Mouse (Mus musculus) small intestine, adult 2 months (tissue): ENCODE data around the gene Decr2. TPM values are rescaled to one million over a fixed set of nuclear protein-coding genes. Genes with fewer than 3 reads are reported as not detected.

Experiments
- H3K27ac ChIP-seq: fragments of 200-500 bp; 2 replicates; pipeline ENCODE4 v1.5.1; 2012; ENCODE audit warnings: low read depth, low read length, control low read depth, inconsistent platforms; ENCODE audit not compliant: insufficient read depth
- H3K27me3 ChIP-seq: fragments of 200-500 bp; 2 replicates; pipeline ENCODE4 v1.6.1; 2012; ENCODE audit warnings: mild to moderate bottlenecking, moderate library complexity, low read length, inconsistent platforms; ENCODE audit not compliant: control insufficient read depth, insufficient read depth
- H3K36me3 ChIP-seq: fragments of 200-500 bp; 2 replicates; pipeline ENCODE4 v1.6.1; 2012; ENCODE audit warnings: mild to moderate bottlenecking, low read length, control low read depth, inconsistent platforms; ENCODE audit not compliant: control insufficient read depth, insufficient read depth
- H3K4me1 ChIP-seq: fragments of 200-500 bp; 2 replicates; pipeline ENCODE4 v1.6.1; 2012; ENCODE audit warnings: low read length, inconsistent platforms, mixed read lengths; ENCODE audit not compliant: control insufficient read depth, insufficient read depth, insufficient read length
- H3K4me3 ChIP-seq: fragments of 200-500 bp; 2 replicates; pipeline ENCODE4 v1.5.1; 2012; ENCODE audit warnings: low read depth, mild to moderate bottlenecking, control low read depth, inconsistent platforms, low read length, moderate library complexity
- CTCF ChIP-seq: fragments of 200-500 bp; IDR thresholded peaks from 2 replicates; pipeline ENCODE4 v1.5.1; 2012; ENCODE audit warnings: low read depth, mild to moderate bottlenecking, control low read depth, inconsistent platforms, low read length, moderate library complexity, mixed read lengths; ENCODE audit not compliant: insufficient replicate concordance, insufficient read length; ENCODE audit errors: extremely low read depth
- POLR2A ChIP-seq: fragments of 200-500 bp; IDR thresholded peaks from 2 replicates; pipeline ENCODE4 v1.6.1; 2012; ENCODE audit warnings: low read depth, mild to moderate bottlenecking, control low read depth, inconsistent platforms, low read length, moderate library complexity
- WGBS: fragments of 180-500 bp; shearing (Covaris S2); methylation state at CpG from one replicate; pipeline ENCODE4 v1.1.7; 2018; 5-methylcytosine and 5-hydroxymethylcytosine counted together
- polyA plus RNA-seq: library from polyadenylated mRNA; depleted of rRNA; stranded (reverse); fragments of >200 nt; gene quantifications from 2 replicates; pipeline ENCODE4 v1.2.3, GENCODE M21; 2012

The Decr2 gene
- polyA plus RNA-seq, 1 experiment, result 14.5 TPM

DNA sequence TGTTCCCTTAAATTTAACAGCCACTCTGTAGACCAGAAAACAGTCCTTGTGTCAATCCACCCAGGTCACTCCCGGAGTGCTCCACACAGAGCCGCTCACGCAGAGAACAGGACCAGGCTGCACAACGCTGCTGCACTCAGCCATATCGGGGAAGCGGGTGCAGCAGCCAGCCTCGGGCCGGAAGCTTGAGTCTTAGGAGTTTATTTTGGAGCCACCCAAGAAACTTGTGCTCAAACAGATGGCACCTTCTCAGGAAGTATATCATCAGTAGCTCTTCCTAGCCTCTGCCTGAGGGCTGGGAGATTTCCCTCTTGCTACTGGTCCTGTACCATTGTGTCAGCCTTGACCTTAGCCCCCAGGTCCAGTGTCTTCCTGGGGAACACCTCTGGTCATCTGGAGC lies 32.9 kb downstream of the Decr2 start:
- WGBS, result 89% methylated on average over 8 of the region's 8 CpGs

DNA sequence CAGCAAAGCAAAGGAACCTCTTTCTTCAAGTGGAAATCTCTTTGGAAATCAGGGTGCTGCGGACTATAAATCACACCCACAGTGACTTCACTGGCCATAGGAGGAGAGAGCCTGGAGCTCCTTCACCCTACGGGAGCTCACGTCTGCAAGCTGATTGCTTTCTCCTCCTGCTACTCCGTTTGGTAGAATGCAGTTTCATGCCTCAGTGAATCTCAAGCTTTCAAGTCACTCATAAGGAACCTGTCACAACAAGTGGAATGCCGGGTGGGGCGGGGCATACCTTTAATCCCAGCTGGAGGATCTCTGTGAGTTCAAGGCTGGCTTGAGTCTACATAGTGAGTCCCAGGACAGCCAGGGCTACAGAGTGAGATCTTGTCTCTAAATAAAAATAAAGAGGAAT lies 35.0 kb downstream of the Decr2 start:
- Histone ChIP-seq H3K27ac (no peak overlapping the region), H3K27me3 (no peaks in the 10 kb centered on the region), H3K36me3 (no peaks in the 10 kb centered on the region; the same call in 1 of the 2 replicates), H3K4me1 (peaks cover 5% of the 10 kb centered on the region; the same call in 1 of the 2 replicates), H3K4me3 (no peak overlapping the region)
- WGBS, result 89% methylated on average over 6 of the region's 6 CpGs
- no peak for TF ChIP-seq CTCF

More for the DNA sequence above, 32.9 kb downstream of the Decr2 start:
- Histone ChIP-seq H3K4me3 (no peak overlapping the region), H3K27ac (no peak overlapping the region), H3K36me3 (no peaks in the 10 kb centered on the region; the same call in 1 of the 2 replicates), H3K27me3 (no peaks in the 10 kb centered on the region), H3K4me1 (peaks cover 1% of the 10 kb centered on the region; the same call in 1 of the 2 replicates)
- TF ChIP-seq CTCF (no peak), POLR2A (no peak)

DNA sequence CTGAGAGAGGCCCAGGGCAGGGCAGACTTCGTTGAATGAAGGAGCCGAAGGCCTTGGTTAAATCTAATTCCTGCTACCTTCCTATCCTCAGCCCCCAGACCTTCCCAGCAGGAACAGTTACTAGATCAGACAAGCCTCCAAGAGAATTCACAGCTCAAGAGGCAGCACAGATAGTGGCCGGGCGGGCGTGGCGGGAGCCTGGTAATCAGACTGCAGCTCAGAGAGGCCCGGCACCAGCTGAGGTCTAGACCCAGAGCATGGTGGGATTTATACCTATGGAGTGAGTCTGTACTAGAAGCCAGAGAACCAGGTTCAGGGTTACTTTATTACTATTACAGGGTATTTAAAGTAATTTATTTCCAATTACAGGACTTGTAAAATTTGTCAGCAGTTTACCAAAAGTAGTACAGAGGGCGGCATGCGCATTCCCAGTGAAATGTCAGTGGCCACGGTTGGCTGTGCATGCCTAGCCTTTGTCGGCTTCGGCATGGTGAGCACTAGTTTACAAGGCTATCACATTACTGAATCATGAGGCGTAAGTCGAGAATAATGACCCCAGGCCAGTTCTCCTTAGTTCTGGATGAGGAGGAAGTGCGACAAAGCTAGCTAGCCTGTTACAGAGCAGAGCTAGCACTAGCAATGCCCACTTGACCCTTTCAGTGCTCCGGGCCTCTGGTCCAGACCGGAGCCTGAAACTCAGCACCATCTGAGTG lies 35.8 kb downstream of the Decr2 start:
- no peak overlapping the region for H3K4me3 ChIP-seq
- H3K4me1 ChIP-seq, result peaks cover 5% of the 10 kb centered on the region; the same call in 1 of the 2 replicates
- H3K27ac ChIP-seq, result no peak overlapping the region
- no peaks in the 10 kb centered on the region for H3K27me3 ChIP-seq
- no peak for TF ChIP-seq CTCF
- no peak for TF ChIP-seq POLR2A
- WGBS, result 74% methylated on average over 17 of the region's 17 CpGs
- no peaks in the 10 kb centered on the region; the same call in 1 of the 2 replicates for H3K36me3 ChIP-seq

DNA sequence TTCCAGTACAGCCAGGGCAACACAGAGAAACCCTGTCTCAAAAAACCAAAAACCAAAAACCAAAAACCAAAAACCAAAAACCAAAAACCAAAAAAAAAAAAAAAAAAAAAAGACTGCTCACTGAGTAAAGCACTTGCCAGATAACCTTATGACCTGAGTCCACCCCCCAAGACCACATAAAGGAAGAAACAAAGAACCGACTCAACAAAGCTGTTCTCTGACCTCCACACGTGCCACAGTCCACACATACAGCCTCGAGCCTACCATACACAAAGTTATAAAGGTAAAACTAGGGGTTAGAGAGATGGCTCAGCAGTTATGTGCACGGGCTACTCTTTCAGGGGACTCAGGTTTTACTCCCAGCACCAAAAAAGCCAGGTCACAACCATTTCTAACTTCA lies 37.4 kb downstream of the Decr2 start:
- no peak for TF ChIP-seq POLR2A
- no peak for TF ChIP-seq CTCF
- WGBS, result 85% methylated on average over 4 of the region's 4 CpGs
- Histone ChIP-seq H3K27ac (no peak overlapping the region), H3K27me3 (no peaks in the 10 kb centered on the region), H3K4me3 (no peak overlapping the region), H3K36me3 (no peaks in the 10 kb centered on the region), H3K4me1 (peaks cover 5% of the 10 kb centered on the region; the same call in 1 of the 2 replicates)

DNA sequence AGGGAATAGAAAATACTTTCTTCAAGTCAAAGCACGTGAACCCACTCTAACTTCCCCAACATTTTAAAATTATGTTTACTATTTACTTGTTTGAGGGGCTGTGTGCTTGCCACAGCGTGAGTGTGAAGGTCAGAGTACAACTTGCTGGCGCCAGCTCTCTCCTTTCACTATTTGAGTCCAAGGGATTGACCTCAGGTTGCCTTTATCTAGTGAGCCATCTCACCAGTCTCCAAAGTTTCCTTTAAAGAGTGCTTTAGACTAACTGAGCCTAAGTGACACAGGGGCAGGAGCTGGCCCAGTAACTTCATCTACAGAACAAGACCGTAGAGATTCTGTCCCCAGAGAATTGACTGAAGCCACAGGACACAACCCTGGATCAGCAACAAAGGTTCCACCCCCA lies 38.1 kb downstream of the Decr2 start:
- 58% methylated on average over 4 of the region's 4 CpGs for WGBS
- no peak overlapping the region for H3K27ac ChIP-seq
- no peak overlapping the region for H3K4me3 ChIP-seq
- no peaks in the 10 kb centered on the region for H3K36me3 ChIP-seq
- peaks cover 5% of the 10 kb centered on the region; the same call in 1 of the 2 replicates for H3K4me1 ChIP-seq
- TF ChIP-seq POLR2A (no peak), CTCF (no peak)
- no peaks in the 10 kb centered on the region for H3K27me3 ChIP-seq

DNA sequence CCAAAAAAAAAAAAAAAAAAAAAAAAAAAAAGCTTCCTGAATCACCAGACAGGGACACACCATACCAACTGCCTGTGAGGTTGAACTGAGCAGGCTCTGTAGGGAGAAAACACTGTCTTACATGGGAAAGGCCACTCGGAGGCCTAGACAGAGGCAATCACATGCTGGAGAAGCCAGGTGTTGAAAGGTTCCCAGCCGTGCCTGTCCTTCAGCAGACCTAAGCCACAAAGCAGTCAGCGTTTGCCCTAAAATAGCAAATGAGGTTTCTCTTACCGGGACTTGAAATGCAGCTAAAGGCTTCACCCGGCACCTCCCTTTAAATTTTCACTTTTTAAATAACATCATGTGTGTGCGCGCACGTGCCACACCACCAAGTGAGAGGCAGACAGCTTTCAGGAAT lies 42.0 kb downstream of the Decr2 start:
- 92% methylated on average over 8 of the region's 8 CpGs for WGBS
- no peaks in the 10 kb centered on the region for H3K36me3 ChIP-seq

DNA sequence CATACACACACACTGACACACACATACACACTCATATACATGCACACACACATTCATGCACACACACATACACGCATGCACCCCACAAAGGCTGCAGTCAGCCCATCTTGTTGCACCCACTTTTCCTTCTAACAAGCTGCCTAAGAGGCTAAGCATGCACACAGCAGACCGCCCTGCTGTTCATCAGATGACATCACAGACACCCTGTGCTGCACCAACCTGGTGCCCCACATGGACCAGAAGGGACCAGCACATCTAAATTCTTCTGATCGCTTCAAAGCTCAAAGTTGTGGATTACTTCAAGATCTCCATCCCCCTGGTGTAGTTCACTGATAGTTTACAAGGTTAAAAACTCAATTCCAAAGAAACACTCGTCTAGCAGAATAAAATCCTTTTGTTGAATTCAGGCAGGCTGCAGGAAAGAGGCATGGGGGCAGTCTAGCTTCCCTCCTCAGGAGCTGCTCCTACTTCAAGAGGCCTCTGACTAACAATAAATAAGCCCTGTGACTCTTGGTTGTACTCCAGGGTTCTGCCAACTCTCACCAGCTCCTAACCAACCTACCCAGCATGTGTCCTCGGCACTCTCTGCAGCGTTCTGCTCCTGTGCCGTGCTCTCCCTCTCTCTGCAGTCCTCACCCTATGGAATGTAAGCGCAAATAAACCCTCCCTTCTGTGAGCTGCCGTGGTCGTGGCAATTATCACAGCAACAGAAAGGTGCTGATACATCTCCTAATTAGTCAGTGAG lies 43.7 kb downstream of the Decr2 start:
- no peaks in the 10 kb centered on the region; the same call in 1 of the 2 replicates for H3K4me1 ChIP-seq
- H3K27me3 ChIP-seq, result no peaks in the 10 kb centered on the region
- no peaks in the 10 kb centered on the region for H3K36me3 ChIP-seq
- no peak overlapping the region for H3K27ac ChIP-seq
- no peak overlapping the region for H3K4me3 ChIP-seq
- TF ChIP-seq POLR2A (no peak), CTCF (no peak)
- WGBS, result 72% methylated on average over 10 of the region's 10 CpGs

More for the DNA sequence above, 42.0 kb downstream of the Decr2 start:
- peaks cover 5% of the 10 kb centered on the region; the same call in 1 of the 2 replicates for H3K4me1 ChIP-seq
- no peak overlapping the region for H3K4me3 ChIP-seq
- H3K27ac ChIP-seq, result no peak overlapping the region
- no peak for TF ChIP-seq CTCF
- no peak for TF ChIP-seq POLR2A
- no peaks in the 10 kb centered on the region for H3K27me3 ChIP-seq
